Mouse (Mus musculus) small intestine, adult 2 months (tissue): ENCODE results near the gene Sowahc. TPM values are rescaled to one million over a fixed set of nuclear protein-coding genes. Genes with fewer than 3 reads are reported as not detected.

Experiments
- H3K27ac ChIP-seq: fragments of 200-500 bp; 2 replicates; pipeline ENCODE4 v1.5.1; 2012; ENCODE audit warnings: low read depth, low read length, control low read depth, inconsistent platforms; ENCODE audit not compliant: insufficient read depth
- H3K27me3 ChIP-seq: fragments of 200-500 bp; 2 replicates; pipeline ENCODE4 v1.6.1; 2012; ENCODE audit warnings: mild to moderate bottlenecking, moderate library complexity, low read length, inconsistent platforms; ENCODE audit not compliant: control insufficient read depth, insufficient read depth
- H3K36me3 ChIP-seq: fragments of 200-500 bp; 2 replicates; pipeline ENCODE4 v1.6.1; 2012; ENCODE audit warnings: mild to moderate bottlenecking, low read length, control low read depth, inconsistent platforms; ENCODE audit not compliant: control insufficient read depth, insufficient read depth
- H3K4me1 ChIP-seq: fragments of 200-500 bp; 2 replicates; pipeline ENCODE4 v1.6.1; 2012; ENCODE audit warnings: low read length, inconsistent platforms, mixed read lengths; ENCODE audit not compliant: control insufficient read depth, insufficient read depth, insufficient read length
- H3K4me3 ChIP-seq: fragments of 200-500 bp; 2 replicates; pipeline ENCODE4 v1.5.1; 2012; ENCODE audit warnings: low read depth, mild to moderate bottlenecking, control low read depth, inconsistent platforms, low read length, moderate library complexity
- CTCF ChIP-seq: fragments of 200-500 bp; IDR thresholded peaks from 2 replicates; pipeline ENCODE4 v1.5.1; 2012; ENCODE audit warnings: low read depth, mild to moderate bottlenecking, control low read depth, inconsistent platforms, low read length, moderate library complexity, mixed read lengths; ENCODE audit not compliant: insufficient replicate concordance, insufficient read length; ENCODE audit errors: extremely low read depth
- POLR2A ChIP-seq: fragments of 200-500 bp; IDR thresholded peaks from 2 replicates; pipeline ENCODE4 v1.6.1; 2012; ENCODE audit warnings: low read depth, mild to moderate bottlenecking, control low read depth, inconsistent platforms, low read length, moderate library complexity
- WGBS: fragments of 180-500 bp; shearing (Covaris S2); methylation state at CpG from one replicate; pipeline ENCODE4 v1.1.7; 2018; 5-methylcytosine and 5-hydroxymethylcytosine counted together
- polyA plus RNA-seq: library from polyadenylated mRNA; depleted of rRNA; stranded (reverse); fragments of >200 nt; gene quantifications from 2 replicates; pipeline ENCODE4 v1.2.3, GENCODE M21; 2012; rRNA removed

Sowahc gene
- polyA plus RNA-seq, 1 experiment, result 6.3 TPM

DNA sequence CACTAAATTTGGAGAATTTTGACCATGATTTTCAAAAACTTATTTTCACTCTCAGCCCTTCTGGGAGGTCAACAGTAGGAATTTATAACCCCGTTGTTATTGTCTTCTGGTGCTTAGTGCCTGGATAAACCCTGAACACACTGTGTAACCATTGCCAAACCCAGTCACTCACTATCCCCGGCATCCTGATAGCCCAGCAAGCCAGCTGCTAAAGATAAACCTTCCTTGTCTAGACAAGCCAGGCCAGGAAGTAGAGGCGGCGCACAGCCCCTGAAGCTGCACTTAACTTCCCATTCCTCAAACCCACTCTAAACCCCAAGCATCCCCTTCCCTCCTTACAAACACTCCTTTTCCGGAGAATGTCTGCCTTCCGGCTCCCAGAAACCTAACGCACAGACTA is 43.3 kb downstream of the Sowahc start:
- H3K4me1 ChIP-seq, result peaks cover 40% of the 10 kb centered on the region
- no peaks in the 10 kb centered on the region for H3K27me3 ChIP-seq
- no peak overlapping the region for H3K4me3 ChIP-seq
- peak overlapping the region; percentile 78 for H3K27ac ChIP-seq
- WGBS, result 34% methylated on average over 7 of the region's 7 CpGs
- no peak for TF ChIP-seq POLR2A
- no peak for TF ChIP-seq CTCF
- H3K36me3 ChIP-seq, result no peaks in the 10 kb centered on the region

DNA sequence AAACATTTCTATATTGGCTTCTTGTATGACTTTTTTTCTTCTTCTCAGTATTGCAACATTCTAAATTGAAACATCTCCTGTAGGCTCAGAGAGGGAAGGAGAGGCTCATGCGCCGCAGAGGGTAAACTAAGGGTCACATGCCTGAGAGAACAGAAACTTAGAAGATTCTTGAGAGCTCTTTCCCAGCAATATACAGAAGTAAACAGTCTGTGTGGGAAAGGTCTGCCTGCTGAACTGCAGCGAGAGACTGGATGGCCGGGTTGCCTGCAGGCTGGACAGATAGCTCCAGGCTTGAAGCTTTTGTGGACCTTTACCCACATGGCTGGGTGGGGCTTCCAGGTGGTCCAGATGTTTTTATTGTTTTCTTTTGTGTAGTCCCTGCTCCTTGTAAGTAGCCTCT is 43.9 kb downstream of the Sowahc start:
- no peak overlapping the region for H3K4me3 ChIP-seq
- peaks cover 43% of the 10 kb centered on the region for H3K4me1 ChIP-seq
- H3K36me3 ChIP-seq, result no peaks in the 10 kb centered on the region
- WGBS, result 13% methylated on average over 4 of the region's 4 CpGs
- peak overlapping the region; percentile 82 for H3K27ac ChIP-seq
- no peaks in the 10 kb centered on the region for H3K27me3 ChIP-seq
- TF ChIP-seq CTCF (no peak), POLR2A (no peak)

DNA sequence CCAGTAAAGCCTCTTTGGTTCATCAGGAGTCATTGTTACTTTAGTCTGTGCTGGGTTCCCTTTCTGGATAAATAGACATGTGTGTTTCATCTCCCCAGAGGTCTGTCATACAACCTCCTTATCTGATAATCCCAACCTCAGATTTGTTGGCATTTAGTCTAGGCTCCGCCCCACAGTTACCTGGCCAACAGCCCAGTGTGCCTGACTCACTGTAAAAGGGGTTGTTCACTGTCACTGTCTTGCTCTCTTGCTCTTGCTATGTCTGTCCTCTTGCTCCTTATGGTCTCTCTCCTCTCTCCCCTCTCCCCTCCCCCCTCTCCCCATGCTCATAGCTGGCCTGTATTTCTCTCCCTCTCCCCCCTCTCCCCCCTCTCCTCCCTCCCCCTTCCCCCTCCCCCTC is 44.3 kb downstream of the Sowahc start:
- Histone ChIP-seq H3K27me3 (no peaks in the 10 kb centered on the region), H3K27ac (peak overlapping the region; percentile 82), H3K4me3 (no peak overlapping the region), H3K36me3 (no peaks in the 10 kb centered on the region), H3K4me1 (peaks cover 45% of the 10 kb centered on the region)
- 12% methylated on average over 1 of the region's 1 CpGs for WGBS
- TF ChIP-seq POLR2A, result no peak
- no peak for TF ChIP-seq CTCF

DNA sequence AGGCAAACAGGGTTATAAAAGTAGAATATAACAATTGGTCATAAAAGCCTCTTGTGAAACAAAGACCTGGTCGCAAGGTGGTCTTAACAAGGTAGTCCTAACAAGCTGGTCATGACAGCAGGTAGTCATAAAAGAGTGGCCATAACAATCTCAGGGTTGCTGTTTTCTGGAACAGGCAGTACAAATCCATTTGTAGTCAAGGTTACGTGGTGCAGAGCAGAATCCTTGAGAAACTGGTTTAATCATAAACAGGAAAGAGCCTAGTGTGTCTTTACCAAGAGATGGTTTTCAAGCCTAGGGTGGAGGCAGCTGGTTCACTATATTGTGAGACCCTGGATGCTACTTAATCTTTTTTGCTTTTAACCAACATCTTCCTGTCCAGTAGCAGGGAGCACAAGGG is 45.5 kb downstream of the Sowahc start:
- WGBS, result 23% methylated on average over 2 of the region's 2 CpGs
- Histone ChIP-seq H3K36me3 (no peaks in the 10 kb centered on the region), H3K4me3 (no peak overlapping the region), H3K4me1 (peaks cover 46% of the 10 kb centered on the region), H3K27me3 (no peaks in the 10 kb centered on the region), H3K27ac (peak overlapping the region; percentile 36)
- TF ChIP-seq POLR2A (no peak), CTCF (no peak)

GRCm38 (mm10) chr10:59268109-59268508 is 46.4 kb downstream of the Sowahc start:
- H3K36me3 ChIP-seq, result no peaks in the 10 kb centered on the region
- no peaks in the 10 kb centered on the region for H3K27me3 ChIP-seq
- no peak for TF ChIP-seq CTCF
- TF ChIP-seq POLR2A, result no peak
- peaks cover 38% of the 10 kb centered on the region for H3K4me1 ChIP-seq
- no peak overlapping the region for H3K4me3 ChIP-seq
- WGBS, result 21% methylated on average over 4 of the region's 4 CpGs
- peak overlapping the region; percentile 36 for H3K27ac ChIP-seq

- Histone ChIP-seq H3K36me3 (no peaks in the 10 kb centered on the region), H3K27ac (peak overlapping the region; percentile 33), H3K4me1 (peaks cover 35% of the 10 kb centered on the region), H3K27me3 (no peaks in the 10 kb centered on the region), H3K4me3 (no peak overlapping the region)
- TF ChIP-seq CTCF (no peak), POLR2A (no peak)
- 17% methylated on average over 3 of the region's 3 CpGs for WGBS
Observed at GRCm38 (mm10) chr10:59268754-59269153, 47.0 kb downstream of the Sowahc start.

DNA sequence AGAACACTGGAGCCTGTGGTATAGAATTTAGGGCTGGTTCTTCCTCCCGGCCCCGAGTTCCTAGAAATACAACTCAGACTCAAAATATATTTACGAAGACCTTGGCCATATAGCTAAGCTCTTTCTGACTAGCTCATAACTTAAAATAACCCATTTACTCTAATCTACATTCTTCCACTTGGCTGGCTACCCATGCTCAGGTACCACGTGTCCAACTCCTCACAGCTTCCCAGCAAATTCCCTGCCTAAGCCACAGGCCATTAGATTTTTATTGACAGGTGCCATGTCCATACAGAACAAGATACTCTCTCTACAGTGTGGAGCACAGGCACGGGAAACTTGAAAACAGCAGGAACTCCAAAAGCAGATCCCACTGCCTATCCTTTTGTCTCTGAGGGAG is 54.0 kb downstream of the Sowahc start:
- 82% methylated on average over 5 of the region's 5 CpGs for WGBS
- no peak overlapping the region for H3K4me3 ChIP-seq
- TF ChIP-seq POLR2A (no peak), CTCF (no peak)

More for the DNA sequence above, 54.0 kb downstream of the Sowahc start:
- H3K4me1 ChIP-seq, result peaks cover 13% of the 10 kb centered on the region; the same call in 1 of the 2 replicates
- H3K36me3 ChIP-seq, result no peaks in the 10 kb centered on the region
- no peak overlapping the region for H3K27ac ChIP-seq
- no peaks in the 10 kb centered on the region for H3K27me3 ChIP-seq

Other genes with a start within 250 kb of the Sowahc start
- gene Sept10, start 106 bp upstream of the Sowahc start, polyA plus RNA-seq, result 1.1 and 1.5 TPM in 2 replicates
- 1.2 and 1.7 TPM in 2 replicates for gene P4ha1, start 101.3 kb downstream of the Sowahc start, polyA plus RNA-seq
- 0.38 and 1.1 TPM in 2 replicates for gene Gm10273, start 173.7 kb downstream of the Sowahc start, polyA plus RNA-seq
- 31.3 and 92.7 TPM in 2 replicates for gene Pla2g12b, start 181.7 kb downstream of the Sowahc start, polyA plus RNA-seq
- 0.24 and 0.72 TPM in 2 replicates for gene Oit3, start 219.8 kb downstream of the Sowahc start, polyA plus RNA-seq